Mouse (Mus musculus) kidney, embryonic 14.5 days (tissue): Measurements from ENCODE around the gene Ttc3. TPM values are rescaled to one million over a fixed set of nuclear protein-coding genes. Genes with fewer than 3 reads are reported as not detected.

Source experiments
- ATAC-seq: fragments of 200-750 bp; cut with Nextera tagmentation; 2 replicates; pipeline ENCODE4 v1.8.0; 2017; ENCODE audit warnings: moderate number of reproducible peaks, mild to moderate bottlenecking, moderate TSS enrichment, moderate library complexity; ENCODE audit not compliant: low FRiP score, low TSS enrichment
- H3K27ac ChIP-seq: fragments of 300-500 bp; sonication (generic); 2 replicates; pipeline ENCODE4 v1.5.1; 2014; ENCODE audit warnings: low read depth, mild to moderate bottlenecking, low read length, moderate library complexity, mixed read lengths
- H3K27me3 ChIP-seq: fragments of 300-500 bp; sonication (generic); 2 replicates; pipeline ENCODE4 v1.6.1; 2014; ENCODE audit warnings: mild to moderate bottlenecking, low read length; ENCODE audit not compliant: control insufficient read depth, insufficient read depth
- H3K36me3 ChIP-seq: fragments of 300-500 bp; sonication (generic); 2 replicates; pipeline ENCODE4 v1.6.1; 2014; ENCODE audit warnings: low read length, mixed read lengths; ENCODE audit not compliant: control insufficient read depth, insufficient read depth
- H3K4me1 ChIP-seq: fragments of 300-500 bp; sonication (generic); 2 replicates; pipeline ENCODE4 v1.6.1; 2014; ENCODE audit warnings: low read length, mixed read lengths; ENCODE audit not compliant: control insufficient read depth, insufficient read depth
- H3K4me2 ChIP-seq: fragments of 300-500 bp; sonication (generic); replicated peaks from 2 replicates; pipeline ENCODE4 v1.6.1; 2014; ENCODE audit warnings: low read depth, mild to moderate bottlenecking, low read length
- H3K4me3 ChIP-seq: fragments of 300-500 bp; sonication (generic); 2 replicates; pipeline ENCODE4 v1.5.1; 2014; ENCODE audit warnings: mild to moderate bottlenecking, low read length
- H3K9ac ChIP-seq: fragments of 300-500 bp; sonication (generic); 2 replicates; pipeline ENCODE4 v1.6.1; 2014; ENCODE audit warnings: low read depth, mild to moderate bottlenecking, low read length, moderate library complexity
- H3K9me3 ChIP-seq: fragments of 300-500 bp; sonication (generic); 2 replicates; pipeline ENCODE4 v1.6.1; 2016; ENCODE audit warnings: low read length; ENCODE audit not compliant: control insufficient read depth
- WGBS: fragments of 180-500 bp; shearing (Covaris S2); extraction: QIAGEN DNeasy Blood & Tissue Kit; methylation state at CpG from one replicate; pipeline ENCODE4 v1.1.7; 2014; 5-methylcytosine and 5-hydroxymethylcytosine counted together
- polyA plus RNA-seq: library from polyadenylated mRNA; unstranded; fragments of >200 nt; fragmentation: Nextera tagmentation; extraction: Ambion mirVana; gene quantifications from 2 replicates; pipeline ENCODE4 v1.2.1, GENCODE M21; 2014

The Ttc3 gene
- polyA plus RNA-seq, 1 experiment from 2014 or later: 269 TPM

- Histone ChIP-seq H3K27ac (no peak overlapping the region), H3K4me1 (peaks cover 8% of the 10 kb centered on the region), H3K27me3 (no peaks in the 10 kb centered on the region), H3K36me3 (peaks cover 32% of the 10 kb centered on the region), H3K9ac (no peak overlapping the region), H3K9me3 (no peaks in the 10 kb centered on the region), H3K4me3 (no peak overlapping the region), H3K4me2 (no peak overlapping the region)
- 72% methylated on average over 2 of the region's 2 CpGs for WGBS
- no peak for ATAC-seq
These were observed 28.7 kb downstream of the Ttc3 start for GRCm38 (mm10) chr16:94399141-94399540.

GRCm38 (mm10) chr16:94401636-94402035 lies 31.2 kb downstream of the Ttc3 start:
- Histone ChIP-seq H3K27me3 (no peaks in the 10 kb centered on the region), H3K9ac (no peak overlapping the region), H3K36me3 (peaks cover 28% of the 10 kb centered on the region), H3K4me3 (no peak overlapping the region), H3K4me2 (no peak overlapping the region), H3K27ac (no peak overlapping the region), H3K4me1 (peaks cover 8% of the 10 kb centered on the region), H3K9me3 (no peaks in the 10 kb centered on the region)
- 18% methylated on average over 2 of the region's 2 CpGs for WGBS
- ATAC-seq: no peak

GRCm38 (mm10) chr16:94402185-94402584 lies 31.8 kb downstream of the Ttc3 start:
- WGBS: 67% methylated on average over 4 of the region's 4 CpGs
- Histone ChIP-seq H3K9ac (no peak overlapping the region), H3K4me1 (peaks cover 8% of the 10 kb centered on the region), H3K27ac (no peak overlapping the region), H3K4me3 (no peak overlapping the region), H3K9me3 (no peaks in the 10 kb centered on the region), H3K4me2 (no peak overlapping the region), H3K36me3 (peaks cover 30% of the 10 kb centered on the region), H3K27me3 (no peaks in the 10 kb centered on the region)
- ATAC-seq: no peak

- peaks cover 80% of the 10 kb centered on the region for H3K36me3 ChIP-seq
- no peak overlapping the region for H3K9ac ChIP-seq
- H3K4me1 ChIP-seq: no peaks in the 10 kb centered on the region
- no peaks in the 10 kb centered on the region for H3K9me3 ChIP-seq
- no peak overlapping the region for H3K4me2 ChIP-seq
- no peak for ATAC-seq
- no peak overlapping the region for H3K4me3 ChIP-seq
- H3K27ac ChIP-seq: no peak overlapping the region
- H3K27me3 ChIP-seq: no peaks in the 10 kb centered on the region
- 85% methylated on average over 3 of the region's 3 CpGs for WGBS
These were observed 40.9 kb downstream of the Ttc3 start for GRCm38 (mm10) chr16:94411287-94411686.

GRCm38 (mm10) chr16:94412198-94412597 lies 41.8 kb downstream of the Ttc3 start:
- WGBS: 85% methylated on average over 2 of the region's 2 CpGs
- no peaks in the 10 kb centered on the region for H3K27me3 ChIP-seq

GRCm38 (mm10) chr16:94412760-94413159 lies 42.3 kb downstream of the Ttc3 start:
- Histone ChIP-seq H3K4me3 (no peak overlapping the region), H3K4me1 (no peaks in the 10 kb centered on the region), H3K27me3 (no peaks in the 10 kb centered on the region), H3K9ac (no peak overlapping the region), H3K9me3 (no peaks in the 10 kb centered on the region), H3K27ac (no peak overlapping the region), H3K36me3 (peaks cover 80% of the 10 kb centered on the region), H3K4me2 (no peak overlapping the region)
- WGBS: 88% methylated on average over 4 of the region's 4 CpGs
- 0 out of 2 replicates have a peak, but pooled peaks have one; percentile 46 for ATAC-seq

More at GRCm38 (mm10) chr16:94412198-94412597, 41.8 kb downstream of the Ttc3 start:
- no peaks in the 10 kb centered on the region for H3K4me1 ChIP-seq
- H3K4me3 ChIP-seq: no peak overlapping the region
- H3K4me2 ChIP-seq: no peak overlapping the region
- ATAC-seq: no peak
- peaks cover 79% of the 10 kb centered on the region for H3K36me3 ChIP-seq
- H3K9me3 ChIP-seq: no peaks in the 10 kb centered on the region
- H3K27ac ChIP-seq: no peak overlapping the region
- no peak overlapping the region for H3K9ac ChIP-seq

- no peak overlapping the region for H3K9ac ChIP-seq
- H3K4me3 ChIP-seq: no peak overlapping the region
- ATAC-seq: no peak
- H3K27me3 ChIP-seq: no peaks in the 10 kb centered on the region
- no peak overlapping the region for H3K4me2 ChIP-seq
- H3K9me3 ChIP-seq: no peaks in the 10 kb centered on the region
- H3K36me3 ChIP-seq: peaks cover 88% of the 10 kb centered on the region
- no peak overlapping the region for H3K27ac ChIP-seq
- no peaks in the 10 kb centered on the region for H3K4me1 ChIP-seq
- 93% methylated on average over 6 of the region's 6 CpGs for WGBS
These were observed 43.7 kb downstream of the Ttc3 start for GRCm38 (mm10) chr16:94414151-94414550.

- peaks cover 89% of the 10 kb centered on the region for H3K36me3 ChIP-seq
- H3K27me3 ChIP-seq: no peaks in the 10 kb centered on the region
- H3K27ac ChIP-seq: no peak overlapping the region
- no peak overlapping the region for H3K4me2 ChIP-seq
- no peak overlapping the region for H3K4me3 ChIP-seq
- ATAC-seq: no peak
- 0 out of 2 replicates have a peak, but pooled peaks cover 3% of the 10 kb centered on the region for H3K9me3 ChIP-seq
- 94% methylated on average over 3 of the region's 3 CpGs for WGBS
- no peaks in the 10 kb centered on the region for H3K4me1 ChIP-seq
- H3K9ac ChIP-seq: no peak overlapping the region
These were observed 50.1 kb downstream of the Ttc3 start for GRCm38 (mm10) chr16:94420498-94420897.

- no peak overlapping the region for H3K9ac ChIP-seq
- no peaks in the 10 kb centered on the region for H3K9me3 ChIP-seq
- no peaks in the 10 kb centered on the region for H3K4me1 ChIP-seq
- no peaks in the 10 kb centered on the region for H3K27me3 ChIP-seq
- no peak overlapping the region for H3K27ac ChIP-seq
- no peak for ATAC-seq
- 93% methylated on average over 4 of the region's 4 CpGs for WGBS
- no peak overlapping the region for H3K4me2 ChIP-seq
- no peak overlapping the region for H3K4me3 ChIP-seq
- H3K36me3 ChIP-seq: peaks cover 85% of the 10 kb centered on the region
These were observed 58.5 kb downstream of the Ttc3 start for GRCm38 (mm10) chr16:94428948-94429347.
